Mouse (Mus musculus): ENCODE data around the gene Gfod1. TPM values are rescaled to one million over a fixed set of nuclear protein-coding genes. Genes with fewer than 3 reads are reported as not detected.

Gene Gfod1
- polyA plus RNA-seq, 1 experiment from 2014 or later, result 0.51 TPM

GRCm38 (mm10) chr13:43261287-43261686 is 42.7 kb downstream of the Gfod1 start:
- H3K4me2 ChIP-seq, result no peak overlapping the region
- no peaks in the 10 kb centered on the region for H3K36me3 ChIP-seq
- peak; percentile 73; the same call in 1 of the 2 replicates for ATAC-seq (ENCODE audit: extremely low read depth, insufficient number of reproducible peaks, low FRiP score, low TSS enrichment)
- peaks cover 68% of the 10 kb centered on the region for H3K4me1 ChIP-seq
- H3K4me3 ChIP-seq, result no peak overlapping the region
- no peaks in the 10 kb centered on the region for H3K27me3 ChIP-seq (replicated peaks)
- no peak overlapping the region for H3K9ac ChIP-seq
- no peaks in the 10 kb centered on the region for H3K9me3 ChIP-seq
- 55% methylated on average over 3 of the region's 3 CpGs for WGBS
- H3K27ac ChIP-seq (replicated peaks), result no peak overlapping the region

- Histone ChIP-seq H3K4me1 (peaks cover 62% of the 10 kb centered on the region), H3K4me3 (no peak overlapping the region)
- 55% methylated on average over 6 of the region's 6 CpGs for WGBS
Observed at GRCm38 (mm10) chr13:43260731-43261130, 43.2 kb downstream of the Gfod1 start.

GRCm38 (mm10) chr13:43256447-43256846 is 47.5 kb downstream of the Gfod1 start:
- Histone ChIP-seq H3K36me3 (no peaks in the 10 kb centered on the region), H3K27me3 (replicated peaks) (no peaks in the 10 kb centered on the region), H3K4me3 (no peak overlapping the region), H3K9ac (no peak overlapping the region), H3K4me1 (peaks cover 47% of the 10 kb centered on the region), H3K27ac (replicated peaks) (no peak overlapping the region), H3K4me2 (no peak overlapping the region), H3K9me3 (no peaks in the 10 kb centered on the region)
- no peak for ATAC-seq (ENCODE audit: extremely low read depth, insufficient number of reproducible peaks, low FRiP score, low TSS enrichment)
- WGBS, result 88% methylated on average over 2 of the region's 2 CpGs

More at GRCm38 (mm10) chr13:43260731-43261130, 43.2 kb downstream of the Gfod1 start:
- Histone ChIP-seq H3K9me3 (no peaks in the 10 kb centered on the region), H3K9ac (no peak overlapping the region), H3K27ac (replicated peaks) (no peak overlapping the region), H3K4me2 (no peak overlapping the region), H3K36me3 (no peaks in the 10 kb centered on the region), H3K27me3 (replicated peaks) (no peaks in the 10 kb centered on the region)
- ATAC-seq (ENCODE audit: extremely low read depth, insufficient number of reproducible peaks, low FRiP score, low TSS enrichment), result no peak

GRCm38 (mm10) chr13:43253526-43253925 is 50.4 kb downstream of the Gfod1 start:
- H3K36me3 ChIP-seq, result no peaks in the 10 kb centered on the region

GRCm38 (mm10) chr13:43252105-43252790 is 51.7 kb downstream of the Gfod1 start:
- Histone ChIP-seq H3K27me3 (replicated peaks) (no peaks in the 10 kb centered on the region), H3K4me2 (no peak overlapping the region), H3K27ac (replicated peaks) (no peak overlapping the region), H3K4me1 (peaks cover 38% of the 10 kb centered on the region), H3K9me3 (no peaks in the 10 kb centered on the region), H3K36me3 (no peaks in the 10 kb centered on the region), H3K4me3 (no peak overlapping the region), H3K9ac (no peak overlapping the region)
- WGBS, result 80% methylated on average over 8 of the region's 8 CpGs
- ATAC-seq (ENCODE audit: extremely low read depth, insufficient number of reproducible peaks, low FRiP score, low TSS enrichment), result no peak

More at GRCm38 (mm10) chr13:43253526-43253925, 50.4 kb downstream of the Gfod1 start:
- Histone ChIP-seq H3K27me3 (replicated peaks) (no peaks in the 10 kb centered on the region), H3K4me3 (no peak overlapping the region), H3K4me1 (peaks cover 45% of the 10 kb centered on the region), H3K4me2 (no peak overlapping the region), H3K9me3 (no peaks in the 10 kb centered on the region), H3K9ac (no peak overlapping the region; the same call in 1 of the 2 replicates), H3K27ac (replicated peaks) (peak overlapping the region; percentile 58)
- no peak for ATAC-seq (ENCODE audit: extremely low read depth, insufficient number of reproducible peaks, low FRiP score, low TSS enrichment)
- 27% methylated on average over 5 of the region's 5 CpGs for WGBS

GRCm38 (mm10) chr13:43251391-43251790 is 52.6 kb downstream of the Gfod1 start:
- no peaks in the 10 kb centered on the region for H3K9me3 ChIP-seq
- peaks cover 38% of the 10 kb centered on the region for H3K4me1 ChIP-seq
- H3K36me3 ChIP-seq, result 0 out of 2 replicates have a peak, but pooled peaks cover under 1% of the 10 kb centered on the region
- no peak overlapping the region for H3K9ac ChIP-seq
- no peak overlapping the region for H3K4me2 ChIP-seq
- WGBS, result 85% methylated on average over 12 of the region's 12 CpGs
- no peak for ATAC-seq (ENCODE audit: extremely low read depth, insufficient number of reproducible peaks, low FRiP score, low TSS enrichment)
- no peaks in the 10 kb centered on the region for H3K27me3 ChIP-seq (replicated peaks)
- no peak overlapping the region for H3K4me3 ChIP-seq
- no peak overlapping the region for H3K27ac ChIP-seq (replicated peaks)

GRCm38 (mm10) chr13:43250653-43251052 is 53.3 kb downstream of the Gfod1 start:
- no peak overlapping the region for H3K27ac ChIP-seq (replicated peaks)
- WGBS, result 64% methylated on average over 6 of the region's 6 CpGs
- ATAC-seq (ENCODE audit: extremely low read depth, insufficient number of reproducible peaks, low FRiP score, low TSS enrichment), result no peak

GRCm38 (mm10) chr13:43250106-43250505 is 53.9 kb downstream of the Gfod1 start:
- Histone ChIP-seq H3K27ac (replicated peaks) (no peak overlapping the region), H3K4me1 (peaks cover 40% of the 10 kb centered on the region), H3K9ac (no peak overlapping the region), H3K9me3 (no peaks in the 10 kb centered on the region), H3K4me3 (no peak overlapping the region), H3K27me3 (replicated peaks) (no peaks in the 10 kb centered on the region), H3K36me3 (0 out of 2 replicates have a peak, but pooled peaks cover 3% of the 10 kb centered on the region), H3K4me2 (no peak overlapping the region)
- 82% methylated on average over 9 of the region's 9 CpGs for WGBS
- ATAC-seq (ENCODE audit: extremely low read depth, insufficient number of reproducible peaks, low FRiP score, low TSS enrichment), result no peak

More at GRCm38 (mm10) chr13:43250653-43251052, 53.3 kb downstream of the Gfod1 start:
- Histone ChIP-seq H3K36me3 (0 out of 2 replicates have a peak, but pooled peaks cover 3% of the 10 kb centered on the region), H3K9me3 (no peaks in the 10 kb centered on the region), H3K9ac (no peak overlapping the region), H3K27me3 (replicated peaks) (no peaks in the 10 kb centered on the region), H3K4me3 (no peak overlapping the region), H3K4me1 (peaks cover 38% of the 10 kb centered on the region), H3K4me2 (no peak overlapping the region)

GRCm38 (mm10) chr13:43248381-43248780 is 55.6 kb downstream of the Gfod1 start:
- Histone ChIP-seq H3K27ac (replicated peaks) (no peak overlapping the region), H3K9ac (no peak overlapping the region), H3K36me3 (0 out of 2 replicates have a peak, but pooled peaks cover 3% of the 10 kb centered on the region), H3K27me3 (replicated peaks) (no peaks in the 10 kb centered on the region), H3K4me2 (no peak overlapping the region), H3K9me3 (no peaks in the 10 kb centered on the region), H3K4me3 (no peak overlapping the region), H3K4me1 (peaks cover 43% of the 10 kb centered on the region)
- WGBS, result 86% methylated on average over 6 of the region's 6 CpGs
- no peak for ATAC-seq (ENCODE audit: extremely low read depth, insufficient number of reproducible peaks, low FRiP score, low TSS enrichment)

- H3K27me3 ChIP-seq (replicated peaks), result no peaks in the 10 kb centered on the region
- no peak for ATAC-seq (ENCODE audit: extremely low read depth, insufficient number of reproducible peaks, low FRiP score, low TSS enrichment)
- H3K9me3 ChIP-seq, result no peaks in the 10 kb centered on the region
- H3K4me2 ChIP-seq, result no peak overlapping the region
- H3K4me1 ChIP-seq, result peaks cover 44% of the 10 kb centered on the region
- H3K4me3 ChIP-seq, result no peak overlapping the region
- H3K27ac ChIP-seq (replicated peaks), result no peak overlapping the region
- H3K36me3 ChIP-seq, result 0 out of 2 replicates have a peak, but pooled peaks cover 3% of the 10 kb centered on the region
- 88% methylated on average over 4 of the region's 4 CpGs for WGBS
- H3K9ac ChIP-seq, result no peak overlapping the region
Observed at GRCm38 (mm10) chr13:43246876-43247275, 57.1 kb downstream of the Gfod1 start.

GRCm38 (mm10) chr13:43243793-43244192 is 60.2 kb downstream of the Gfod1 start:
- H3K4me2 ChIP-seq, result no peak overlapping the region
- 37% methylated on average over 7 of the region's 7 CpGs for WGBS
- peaks cover 47% of the 10 kb centered on the region for H3K4me1 ChIP-seq
- no peak overlapping the region for H3K4me3 ChIP-seq
- H3K36me3 ChIP-seq, result 0 out of 2 replicates have a peak, but pooled peaks cover 3% of the 10 kb centered on the region
- no peak overlapping the region for H3K9ac ChIP-seq
- no peak for ATAC-seq (ENCODE audit: extremely low read depth, insufficient number of reproducible peaks, low FRiP score, low TSS enrichment)
- H3K9me3 ChIP-seq, result no peaks in the 10 kb centered on the region
- no peaks in the 10 kb centered on the region for H3K27me3 ChIP-seq (replicated peaks)
- peak overlapping the region; percentile 46 for H3K27ac ChIP-seq (replicated peaks)

GRCm38 (mm10) chr13:43243240-43243639 is 60.7 kb downstream of the Gfod1 start:
- Histone ChIP-seq H3K4me2 (no peak overlapping the region), H3K9me3 (no peaks in the 10 kb centered on the region), H3K27ac (replicated peaks) (no peak overlapping the region; the same call in 1 of the 2 replicates), H3K36me3 (0 out of 2 replicates have a peak, but pooled peaks cover 3% of the 10 kb centered on the region), H3K4me3 (no peak overlapping the region), H3K4me1 (peaks cover 47% of the 10 kb centered on the region), H3K9ac (no peak overlapping the region), H3K27me3 (replicated peaks) (no peaks in the 10 kb centered on the region)
- 84% methylated on average over 3 of the region's 3 CpGs for WGBS
- no peak for ATAC-seq (ENCODE audit: extremely low read depth, insufficient number of reproducible peaks, low FRiP score, low TSS enrichment)
